Mouse (Mus musculus): ENCODE data around the gene Arsb.

DNA sequence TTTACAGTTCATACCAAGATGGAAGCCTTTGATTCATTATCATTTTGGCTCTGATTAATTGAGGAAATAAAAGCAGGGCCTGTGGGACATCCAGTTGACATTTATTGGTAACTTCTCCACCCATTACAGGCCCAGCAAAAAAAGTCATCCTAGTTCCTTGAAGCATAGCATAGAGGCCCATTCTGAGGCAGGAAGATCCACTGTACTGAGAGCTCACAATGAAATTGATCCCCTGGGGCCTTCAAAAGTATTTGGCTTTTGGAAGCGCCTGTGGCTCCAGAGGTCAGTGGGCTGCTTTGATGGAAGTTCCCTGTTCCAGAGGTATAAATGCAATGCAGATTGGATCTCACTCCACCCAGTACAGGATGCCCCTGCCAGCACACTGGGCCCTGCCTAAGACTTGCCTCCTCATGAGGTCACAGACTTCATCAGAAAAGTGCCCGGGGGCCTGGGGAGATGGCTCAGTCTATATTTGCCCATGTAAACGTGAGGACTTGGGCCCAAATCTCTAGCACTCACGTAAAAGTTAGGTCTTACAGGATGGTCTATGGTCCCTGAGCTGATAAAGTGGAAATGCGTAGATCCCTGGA is 141.0 kb downstream of the Arsb start:
- no peak for TF ChIP-seq MYOG (IDR thresholded peaks at IDR 0.05; ENCODE audit: control insufficient read depth in 1 of 3, insufficient read depth in 1 of 3, insufficient read length in 2 of 3, low read depth in 2 of 3)
- TF ChIP-seq POLR2A (IDR thresholded peaks at IDR 0.05; ENCODE audit: insufficient read length, low read depth): no peak
- no peak for TF ChIP-seq E2F4 (IDR thresholded peaks at IDR 0.05; ENCODE audit: insufficient read depth)
- no peak for TF ChIP-seq MAX (IDR thresholded peaks at IDR 0.05; ENCODE audit: low read depth)
- no peak for TF ChIP-seq CEBPB (IDR thresholded peaks at IDR 0.05; ENCODE audit: insufficient read depth, poor library complexity, severe bottlenecking)
- TF ChIP-seq SRF (IDR thresholded peaks at IDR 0.05; ENCODE audit: control insufficient read depth, insufficient read length, low read depth): no peak

All from myocyte (in vitro differentiated cells).